Mouse (Mus musculus) ES-E14 (cell line): ENCODE data around the gene Nradd.

Source experiments
- HCFC1 ChIP-seq: IDR thresholded peaks from 2 replicates; pipeline ENCODE4 v1.6.1; 2012; ENCODE audit warnings: low read length, inconsistent platforms, borderline replicate concordance; ENCODE audit not compliant: insufficient read depth
- MAFK ChIP-seq: IDR thresholded peaks from 2 replicates; pipeline ENCODE4 v1.6.1; 2014; ENCODE audit warnings: mild to moderate bottlenecking, low read depth, low read length, inconsistent platforms; ENCODE audit not compliant: insufficient read depth
- ZC3H11A ChIP-seq: IDR thresholded peaks from 2 replicates; pipeline ENCODE4 v1.6.1; 2012; ENCODE audit warnings: low read depth, mild to moderate bottlenecking, inconsistent platforms, low read length, borderline replicate concordance

- TF ChIP-seq MAFK (no peak), HCFC1 (no peak), ZC3H11A (no peak)
Observed at GRCm38 (mm10) chr9:110630171-110630570, 5.9 kb upstream of the Nradd start.
